Mouse (Mus musculus): ENCODE measurements around the gene Zbtb4. TPM values are rescaled to one million over a fixed set of nuclear protein-coding genes. Genes with fewer than 3 reads are reported as not detected.

Gene Zbtb4
- polyA plus RNA-seq, 1 experiment = 9.4 TPM

- Histone ChIP-seq H3K27me3 (ENCODE audit: control insufficient read depth, insufficient read depth, insufficient read length) (no peaks in the 10 kb centered on the region), H3K79me2 (ENCODE audit: control insufficient read depth, insufficient read depth) (no peaks in the 10 kb centered on the region), H3K4me2 (ENCODE audit: low read depth) (no peak within 1 kb of the TSS), H3K4me3 (no peak within 1 kb of the TSS), H3K36me3 (ENCODE audit: control insufficient read depth, insufficient read depth) (no peaks in the 10 kb centered on the region), H3ac (ENCODE audit: control insufficient read depth, insufficient read length) (no peak within 1 kb of the TSS)
- TF ChIP-seq MYOD1 (IDR thresholded peaks at IDR 0.05; ENCODE audit: control insufficient read depth in 1 of 3, insufficient read length in 2 of 3, low read depth in 2 of 3) = no peak
- TF ChIP-seq REST (IDR thresholded peaks at IDR 0.05; ENCODE audit: insufficient read depth, insufficient read length) = no peak
- TF ChIP-seq MAX (IDR thresholded peaks at IDR 0.05; ENCODE audit: low read depth) = no peak
- no peak for TF ChIP-seq SRF (IDR thresholded peaks at IDR 0.05; ENCODE audit: control insufficient read depth, insufficient read length, low read depth)
- no peak for TF ChIP-seq CEBPB (IDR thresholded peaks at IDR 0.05; ENCODE audit: insufficient read depth, poor library complexity, severe bottlenecking)
These were observed 52.7 kb downstream of the Zbtb4 start, which contains the start of gene Spem2 for GRCm38 (mm10) chr11:69818365-69818764. Gene Spem2, minus strand, starts transcription at chr11:69818465.

GRCm38 (mm10) chr11:69818871-69819270 lies 53.2 kb downstream of the Zbtb4 start:
- H3K4me2 ChIP-seq (ENCODE audit: low read depth) = no peak overlapping the region
- H3ac ChIP-seq (ENCODE audit: control insufficient read depth, insufficient read length) = no peak overlapping the region
- no peaks in the 10 kb centered on the region for H3K36me3 ChIP-seq (ENCODE audit: control insufficient read depth, insufficient read depth)
- TF ChIP-seq CEBPB (IDR thresholded peaks at IDR 0.05; ENCODE audit: insufficient read depth, poor library complexity, severe bottlenecking) = no peak
- no peak for TF ChIP-seq POLR2A (IDR thresholded peaks at IDR 0.05; ENCODE audit: insufficient read length, low read depth)
- TF ChIP-seq E2F4 (IDR thresholded peaks at IDR 0.05; ENCODE audit: insufficient read depth) = no peak
- no peak for TF ChIP-seq MAX (IDR thresholded peaks at IDR 0.05; ENCODE audit: low read depth)
- no peak for TF ChIP-seq TCF3 (IDR thresholded peaks at IDR 0.05; ENCODE audit: insufficient read length, low read depth)
- no peak for TF ChIP-seq MYOG (IDR thresholded peaks at IDR 0.05; ENCODE audit: control insufficient read depth in 1 of 3, insufficient read depth in 1 of 3, insufficient read length in 2 of 3, low read depth in 2 of 3)
- TF ChIP-seq POLR2AphosphoS2 (IDR thresholded peaks at IDR 0.05; ENCODE audit: insufficient read length, low read depth) = no peak
- TF ChIP-seq SRF (IDR thresholded peaks at IDR 0.05; ENCODE audit: control insufficient read depth, insufficient read length, low read depth) = no peak
- no peak for TF ChIP-seq MYOD1 (IDR thresholded peaks at IDR 0.05; ENCODE audit: control insufficient read depth in 1 of 3, insufficient read length in 2 of 3, low read depth in 2 of 3)
- no peak for TF ChIP-seq TCF12 (IDR thresholded peaks at IDR 0.05; ENCODE audit: insufficient read depth, poor library complexity, severe bottlenecking)
- TF ChIP-seq USF1 (IDR thresholded peaks at IDR 0.05; ENCODE audit: low read depth) = no peak
- no peak for TF ChIP-seq REST (IDR thresholded peaks at IDR 0.05; ENCODE audit: insufficient read depth, insufficient read length)
- no peaks in the 10 kb centered on the region for H3K27me3 ChIP-seq (ENCODE audit: control insufficient read depth, insufficient read depth, insufficient read length)
- H3K79me2 ChIP-seq (ENCODE audit: control insufficient read depth, insufficient read depth) = no peaks in the 10 kb centered on the region
- no peak overlapping the region for H3K4me3 ChIP-seq

GRCm38 (mm10) chr11:69822080-69822479 lies 56.4 kb downstream of the Zbtb4 start, which contains the start of gene Spem1:
Gene Spem1, minus strand, starts transcription at chr11:69822180.
- no peak for TF ChIP-seq TCF12 (IDR thresholded peaks at IDR 0.05; ENCODE audit: insufficient read depth, poor library complexity, severe bottlenecking)
- no peak for TF ChIP-seq MYOD1 (IDR thresholded peaks at IDR 0.05; ENCODE audit: control insufficient read depth in 1 of 3, insufficient read length in 2 of 3, low read depth in 2 of 3)
- TF ChIP-seq POLR2AphosphoS2 (IDR thresholded peaks at IDR 0.05; ENCODE audit: insufficient read length, low read depth) = no peak
- TF ChIP-seq REST (IDR thresholded peaks at IDR 0.05; ENCODE audit: insufficient read depth, insufficient read length) = no peak
- no peak for TF ChIP-seq TCF3 (IDR thresholded peaks at IDR 0.05; ENCODE audit: insufficient read length, low read depth)
- TF ChIP-seq SRF (IDR thresholded peaks at IDR 0.05; ENCODE audit: control insufficient read depth, insufficient read length, low read depth) = no peak
- TF ChIP-seq MAX (IDR thresholded peaks at IDR 0.05; ENCODE audit: low read depth) = no peak
- TF ChIP-seq USF1 (IDR thresholded peaks at IDR 0.05; ENCODE audit: low read depth) = no peak
- no peak for TF ChIP-seq CEBPB (IDR thresholded peaks at IDR 0.05; ENCODE audit: insufficient read depth, poor library complexity, severe bottlenecking)
- TF ChIP-seq POLR2A (IDR thresholded peaks at IDR 0.05; ENCODE audit: insufficient read length, low read depth) = no peak
- TF ChIP-seq MYOG (IDR thresholded peaks at IDR 0.05; ENCODE audit: control insufficient read depth in 1 of 3, insufficient read depth in 1 of 3, insufficient read length in 2 of 3, low read depth in 2 of 3) = no peak
- TF ChIP-seq E2F4 (IDR thresholded peaks at IDR 0.05; ENCODE audit: insufficient read depth) = no peak

GRCm38 (mm10) chr11:69823456-69823855 lies 57.7 kb downstream of the Zbtb4 start:
- H3K4me3 ChIP-seq = no peak overlapping the region

More at GRCm38 (mm10) chr11:69822080-69822479, 56.4 kb downstream of the Zbtb4 start, which contains the start of gene Spem1:
- Histone ChIP-seq H3K79me2 (ENCODE audit: control insufficient read depth, insufficient read depth) (no peaks in the 10 kb centered on the region), H3K4me2 (ENCODE audit: low read depth) (no peak within 1 kb of the TSS), H3K4me3 (no peak within 1 kb of the TSS), H3ac (ENCODE audit: control insufficient read depth, insufficient read length) (no peak within 1 kb of the TSS), H3K27me3 (ENCODE audit: control insufficient read depth, insufficient read depth, insufficient read length) (no peaks in the 10 kb centered on the region), H3K36me3 (ENCODE audit: control insufficient read depth, insufficient read depth) (no peaks in the 10 kb centered on the region)

More at GRCm38 (mm10) chr11:69823456-69823855, 57.7 kb downstream of the Zbtb4 start:
- no peak for TF ChIP-seq E2F4 (IDR thresholded peaks at IDR 0.05; ENCODE audit: insufficient read depth)
- TF ChIP-seq TCF3 (IDR thresholded peaks at IDR 0.05; ENCODE audit: insufficient read length, low read depth) = no peak
- TF ChIP-seq POLR2A (IDR thresholded peaks at IDR 0.05; ENCODE audit: insufficient read length, low read depth) = no peak
- no peak for TF ChIP-seq CEBPB (IDR thresholded peaks at IDR 0.05; ENCODE audit: insufficient read depth, poor library complexity, severe bottlenecking)
- TF ChIP-seq MYOD1 (IDR thresholded peaks at IDR 0.05; ENCODE audit: control insufficient read depth in 1 of 3, insufficient read length in 2 of 3, low read depth in 2 of 3) = no peak
- TF ChIP-seq MYOG (IDR thresholded peaks at IDR 0.05; ENCODE audit: control insufficient read depth in 1 of 3, insufficient read depth in 1 of 3, insufficient read length in 2 of 3, low read depth in 2 of 3) = no peak
- TF ChIP-seq MAX (IDR thresholded peaks at IDR 0.05; ENCODE audit: low read depth) = no peak
- TF ChIP-seq REST (IDR thresholded peaks at IDR 0.05; ENCODE audit: insufficient read depth, insufficient read length) = no peak
- TF ChIP-seq SRF (IDR thresholded peaks at IDR 0.05; ENCODE audit: control insufficient read depth, insufficient read length, low read depth) = no peak
- TF ChIP-seq TCF12 (IDR thresholded peaks at IDR 0.05; ENCODE audit: insufficient read depth, poor library complexity, severe bottlenecking) = no peak
- TF ChIP-seq POLR2AphosphoS2 (IDR thresholded peaks at IDR 0.05; ENCODE audit: insufficient read length, low read depth) = no peak
- TF ChIP-seq USF1 (IDR thresholded peaks at IDR 0.05; ENCODE audit: low read depth) = no peak
- H3K4me2 ChIP-seq (ENCODE audit: low read depth) = no peak overlapping the region
- no peaks in the 10 kb centered on the region for H3K36me3 ChIP-seq (ENCODE audit: control insufficient read depth, insufficient read depth)
- H3ac ChIP-seq (ENCODE audit: control insufficient read depth, insufficient read length) = no peak overlapping the region
- no peaks in the 10 kb centered on the region for H3K27me3 ChIP-seq (ENCODE audit: control insufficient read depth, insufficient read depth, insufficient read length)
- no peaks in the 10 kb centered on the region for H3K79me2 ChIP-seq (ENCODE audit: control insufficient read depth, insufficient read depth)

All from myocyte (in vitro differentiated cells).